Mouse (Mus musculus): ENCODE results near the gene Rhov.

DNA sequence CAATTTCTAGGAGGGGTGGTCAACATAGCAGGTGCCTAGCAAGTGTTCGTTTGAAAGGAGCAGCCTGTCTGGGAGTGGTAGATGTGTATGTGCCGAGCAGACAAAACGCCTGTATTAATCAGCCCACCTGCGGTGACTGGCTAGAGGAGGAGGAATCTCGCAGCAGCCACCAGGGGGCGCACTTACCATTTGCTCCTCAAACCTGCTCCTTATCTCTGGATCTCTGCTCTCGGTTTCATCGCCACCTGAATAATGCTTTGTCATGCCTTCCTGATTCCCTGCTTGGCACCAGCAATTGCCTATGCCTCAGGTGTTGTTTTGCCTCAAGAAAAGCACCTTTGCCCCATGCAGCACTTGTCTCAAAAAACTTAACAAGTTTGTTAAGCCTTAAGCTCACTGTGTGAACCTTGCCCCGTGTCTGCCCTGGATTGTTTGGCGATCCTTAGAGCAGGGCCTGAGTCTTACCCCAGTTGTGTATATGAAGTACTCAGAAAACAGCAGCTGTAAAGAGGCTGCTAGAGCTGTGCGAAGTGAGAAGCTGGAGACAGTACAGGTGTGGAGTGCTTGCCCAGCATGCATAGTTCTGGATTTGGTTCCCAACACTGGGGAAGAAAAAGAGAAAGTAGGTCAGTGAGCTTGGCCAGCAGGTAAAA is 20.1 kb downstream of the Rhov start:
- peak; percentile 89 to 97 for TF ChIP-seq CTCF (conservative IDR thresholded peaks at IDR 0.05 in 1 of 2, IDR thresholded peaks at IDR 0.05 in 1 of 2; ENCODE audit: low read depth in 2 of 2, low read length in 2 of 2)
- peak; percentile 70; the same call in 1 of the 2 replicates for TF ChIP-seq MAFK (IDR thresholded peaks at IDR 0.05; ENCODE audit: insufficient replicate concordance, low read length)
- no peak for TF ChIP-seq ZNF384 (IDR thresholded peaks at IDR 0.05; ENCODE audit: low read depth, low read length)
- TF ChIP-seq NRF1 (IDR thresholded peaks at IDR 0.05; ENCODE audit: low read depth, low read length): no peak
- TF ChIP-seq GABPA (IDR thresholded peaks at IDR 0.05; ENCODE audit: insufficient replicate concordance, low read depth, low read length): no peak
- TF ChIP-seq RCOR1 (conservative IDR thresholded peaks at IDR 0.05; ENCODE audit: low read depth, low read length): no peak
- TF ChIP-seq E2F4 (IDR thresholded peaks at IDR 0.05; ENCODE audit: insufficient replicate concordance, low read depth, low read length): no peak
- TF ChIP-seq MYC (IDR thresholded peaks at IDR 0.05; ENCODE audit: low read depth, low read length): peak; percentile 55; the same call in 1 of the 2 replicates
- TF ChIP-seq CHD1 (IDR thresholded peaks at IDR 0.05; ENCODE audit: low read depth, low read length): no peak
- no peak for TF ChIP-seq POLR2A (IDR thresholded peaks at IDR 0.05; ENCODE audit: low read depth, low read length)
- no peak for TF ChIP-seq POLR2AphosphoS2 (IDR thresholded peaks at IDR 0.05; ENCODE audit: low read depth, low read length)
- no peak; the same call in 1 of the 2 replicates for TF ChIP-seq ETS1 (conservative IDR thresholded peaks at IDR 0.05; ENCODE audit: low read depth, low read length)
